Mouse (Mus musculus): Measurements from ENCODE around the gene Lamb3. TPM values are rescaled to one million over a fixed set of nuclear protein-coding genes. Genes with fewer than 3 reads are reported as not detected.

Gene Lamb3
- polyA plus RNA-seq, 1 experiment from 2014 or later, result 0.62 TPM

- no peak overlapping the region for H3K9ac ChIP-seq (replicated peaks)
- 91% methylated on average over 5 of the region's 5 CpGs for WGBS
These were observed 134.9 kb downstream of the Lamb3 start for GRCm38 (mm10) chr1:193342198-193342946.

GRCm38 (mm10) chr1:193343853-193344252 is 136.4 kb downstream of the Lamb3 start:
- Histone ChIP-seq H3K4me2 (replicated peaks) (no peak overlapping the region), H3K9ac (replicated peaks) (no peak overlapping the region), H3K9me3 (no peaks in the 10 kb centered on the region), H3K27me3 (no peaks in the 10 kb centered on the region), H3K36me3 (peaks cover 14% of the 10 kb centered on the region; the same call in 1 of the 2 replicates), H3K4me1 (peaks cover 8% of the 10 kb centered on the region), H3K4me3 (no peak overlapping the region), H3K27ac (replicated peaks) (no peak overlapping the region)
- no peak for ATAC-seq (replicated peaks)
- WGBS, result 73% methylated on average over 4 of the region's 4 CpGs

More at GRCm38 (mm10) chr1:193342198-193342946, 134.9 kb downstream of the Lamb3 start:
- Histone ChIP-seq H3K4me1 (peaks cover 19% of the 10 kb centered on the region), H3K9me3 (no peaks in the 10 kb centered on the region), H3K4me3 (no peak overlapping the region), H3K27ac (replicated peaks) (no peak overlapping the region), H3K36me3 (no peaks in the 10 kb centered on the region), H3K4me2 (replicated peaks) (no peak overlapping the region), H3K27me3 (no peaks in the 10 kb centered on the region)
- no peak for ATAC-seq (replicated peaks)

GRCm38 (mm10) chr1:193344976-193345375 is 137.5 kb downstream of the Lamb3 start:
- Histone ChIP-seq H3K36me3 (peaks cover 24% of the 10 kb centered on the region; the same call in 1 of the 2 replicates), H3K27me3 (no peaks in the 10 kb centered on the region), H3K9me3 (no peaks in the 10 kb centered on the region), H3K4me3 (no peak overlapping the region), H3K4me2 (replicated peaks) (no peak overlapping the region), H3K27ac (replicated peaks) (peak overlapping the region; percentile 34; the same call in 1 of the 2 replicates), H3K9ac (replicated peaks) (no peak overlapping the region), H3K4me1 (no peaks in the 10 kb centered on the region)
- WGBS, result 9% methylated on average over 2 of the region's 2 CpGs
- no peak for ATAC-seq (replicated peaks)

GRCm38 (mm10) chr1:193346908-193347307 is 139.4 kb downstream of the Lamb3 start:
- no peak overlapping the region for H3K4me3 ChIP-seq
- H3K9me3 ChIP-seq, result no peaks in the 10 kb centered on the region
- H3K4me2 ChIP-seq (replicated peaks), result no peak overlapping the region
- no peaks in the 10 kb centered on the region for H3K4me1 ChIP-seq
- H3K27me3 ChIP-seq, result no peaks in the 10 kb centered on the region
- no peak overlapping the region for H3K9ac ChIP-seq (replicated peaks)
- H3K36me3 ChIP-seq, result peaks cover 34% of the 10 kb centered on the region; the same call in 1 of the 2 replicates
- ATAC-seq (replicated peaks), result no peak
- 84% methylated on average over 3 of the region's 3 CpGs for WGBS
- H3K27ac ChIP-seq (replicated peaks), result no peak overlapping the region

GRCm38 (mm10) chr1:193348261-193348962 is 140.9 kb downstream of the Lamb3 start:
- no peak overlapping the region for H3K4me2 ChIP-seq (replicated peaks)
- no peak overlapping the region for H3K4me3 ChIP-seq
- peaks cover 46% of the 10 kb centered on the region for H3K36me3 ChIP-seq
- WGBS, result 88% methylated on average over 9 of the region's 9 CpGs
- no peaks in the 10 kb centered on the region for H3K4me1 ChIP-seq
- no peaks in the 10 kb centered on the region for H3K9me3 ChIP-seq
- ATAC-seq (replicated peaks), result no peak
- H3K27me3 ChIP-seq, result no peaks in the 10 kb centered on the region
- H3K27ac ChIP-seq (replicated peaks), result no peak overlapping the region
- no peak overlapping the region for H3K9ac ChIP-seq (replicated peaks)

- Histone ChIP-seq H3K4me3 (no peak overlapping the region), H3K36me3 (peaks cover 57% of the 10 kb centered on the region), H3K4me2 (replicated peaks) (no peak overlapping the region), H3K27ac (replicated peaks) (no peak overlapping the region), H3K9me3 (no peaks in the 10 kb centered on the region), H3K9ac (replicated peaks) (no peak overlapping the region), H3K4me1 (no peaks in the 10 kb centered on the region), H3K27me3 (no peaks in the 10 kb centered on the region)
- 87% methylated on average over 10 of the region's 10 CpGs for WGBS
- no peak for ATAC-seq (replicated peaks)
These were observed 142.4 kb downstream of the Lamb3 start for GRCm38 (mm10) chr1:193349702-193350545.

GRCm38 (mm10) chr1:193350546-193350801 is 143.0 kb downstream of the Lamb3 start:
- no peak overlapping the region for H3K4me2 ChIP-seq (replicated peaks)
- WGBS, result 76% methylated on average over 2 of the region's 2 CpGs
- ATAC-seq (replicated peaks), result no peak
- H3K36me3 ChIP-seq, result peaks cover 63% of the 10 kb centered on the region
- no peaks in the 10 kb centered on the region for H3K9me3 ChIP-seq
- H3K27me3 ChIP-seq, result no peaks in the 10 kb centered on the region
- no peak overlapping the region for H3K9ac ChIP-seq (replicated peaks)
- H3K27ac ChIP-seq (replicated peaks), result no peak overlapping the region
- no peaks in the 10 kb centered on the region for H3K4me1 ChIP-seq
- no peak overlapping the region for H3K4me3 ChIP-seq

- H3K9ac ChIP-seq (replicated peaks), result no peak overlapping the region
- H3K4me1 ChIP-seq, result no peaks in the 10 kb centered on the region
- H3K27me3 ChIP-seq, result no peaks in the 10 kb centered on the region
- WGBS, result 80% methylated on average over 3 of the region's 3 CpGs
- no peak for ATAC-seq (replicated peaks)
- no peak overlapping the region for H3K4me3 ChIP-seq
- no peak overlapping the region for H3K4me2 ChIP-seq (replicated peaks)
- H3K27ac ChIP-seq (replicated peaks), result no peak overlapping the region
- H3K36me3 ChIP-seq, result peaks cover 71% of the 10 kb centered on the region
- no peaks in the 10 kb centered on the region for H3K9me3 ChIP-seq
These were observed 144.1 kb downstream of the Lamb3 start for GRCm38 (mm10) chr1:193351583-193351982.

- H3K4me3 ChIP-seq, result no peak overlapping the region
- ATAC-seq (replicated peaks), result no peak
- 86% methylated on average over 3 of the region's 3 CpGs for WGBS
- no peak overlapping the region for H3K4me2 ChIP-seq (replicated peaks)
- no peak overlapping the region for H3K9ac ChIP-seq (replicated peaks)
- no peak overlapping the region for H3K27ac ChIP-seq (replicated peaks)
- H3K27me3 ChIP-seq, result no peaks in the 10 kb centered on the region
- H3K36me3 ChIP-seq, result peaks cover 46% of the 10 kb centered on the region
- 0 out of 2 replicates have a peak, but pooled peaks cover 3% of the 10 kb centered on the region for H3K4me1 ChIP-seq
- H3K9me3 ChIP-seq, result no peaks in the 10 kb centered on the region
These were observed 151.7 kb downstream of the Lamb3 start for GRCm38 (mm10) chr1:193359199-193359598.

GRCm38 (mm10) chr1:193361181-193361580 is 153.7 kb downstream of the Lamb3 start:
- WGBS, result 37% methylated on average over 6 of the region's 6 CpGs
- no peak overlapping the region for H3K27ac ChIP-seq (replicated peaks)
- peaks cover 31% of the 10 kb centered on the region for H3K36me3 ChIP-seq
- H3K9me3 ChIP-seq, result no peaks in the 10 kb centered on the region
- no peak overlapping the region for H3K4me3 ChIP-seq
- no peaks in the 10 kb centered on the region for H3K27me3 ChIP-seq
- 0 out of 2 replicates have a peak, but pooled peaks cover 3% of the 10 kb centered on the region for H3K4me1 ChIP-seq
- H3K9ac ChIP-seq (replicated peaks), result no peak overlapping the region
- no peak for ATAC-seq (replicated peaks)
- no peak overlapping the region for H3K4me2 ChIP-seq (replicated peaks)

GRCm38 (mm10) chr1:193362078-193362477 is 154.6 kb downstream of the Lamb3 start:
- peaks cover 28% of the 10 kb centered on the region for H3K36me3 ChIP-seq
- H3K4me2 ChIP-seq (replicated peaks), result no peak overlapping the region
- 92% methylated on average over 7 of the region's 7 CpGs for WGBS
- H3K9ac ChIP-seq (replicated peaks), result no peak overlapping the region
- no peak for ATAC-seq (replicated peaks)
- H3K27me3 ChIP-seq, result no peaks in the 10 kb centered on the region
- H3K27ac ChIP-seq (replicated peaks), result no peak overlapping the region
- H3K9me3 ChIP-seq, result no peaks in the 10 kb centered on the region
- no peak overlapping the region for H3K4me3 ChIP-seq
- H3K4me1 ChIP-seq, result peaks cover 7% of the 10 kb centered on the region

GRCm38 (mm10) chr1:193363801-193364231 is 156.3 kb downstream of the Lamb3 start:
- WGBS, result 56% methylated on average over 5 of the region's 5 CpGs
- no peak overlapping the region for H3K27ac ChIP-seq (replicated peaks)
- H3K9ac ChIP-seq (replicated peaks), result no peak overlapping the region
- H3K36me3 ChIP-seq, result peaks cover 18% of the 10 kb centered on the region; the same call in 1 of the 2 replicates
- no peaks in the 10 kb centered on the region for H3K27me3 ChIP-seq
- no peak overlapping the region for H3K4me3 ChIP-seq
- H3K4me1 ChIP-seq, result peaks cover 25% of the 10 kb centered on the region
- no peaks in the 10 kb centered on the region for H3K9me3 ChIP-seq
- no peak for ATAC-seq (replicated peaks)
- no peak overlapping the region for H3K4me2 ChIP-seq (replicated peaks)

Measured in forebrain, embryonic 15.5 days (tissue).